Mouse (Mus musculus) embryo, embryonic 9.5 days (tissue): ENCODE data around the gene Cfap100.

Source experiments
- DNase-seq: peaks from one replicate; pipeline ENCODE4 v3.0.0-alpha.2; 2017; ENCODE audit errors: extremely low spot score

Cfap100 gene

GRCm38 (mm10) chr6:90457421-90457820 lies 28.8 kb upstream of the Cfap100 start:
- DNase-seq, result no peak

- DNase-seq, result no peak
Measured at GRCm38 (mm10) chr6:90453751-90454150, 25.2 kb upstream of the Cfap100 start.

GRCm38 (mm10) chr6:90452603-90453002 lies 24.0 kb upstream of the Cfap100 start:
- DNase-seq, result no peak

- DNase-seq, result no peak
Measured at GRCm38 (mm10) chr6:90451512-90451911, 22.9 kb upstream of the Cfap100 start.

- no peak for DNase-seq
Measured at GRCm38 (mm10) chr6:90450697-90451096, 22.1 kb upstream of the Cfap100 start.

- peak; percentile 62 for DNase-seq
Measured at GRCm38 (mm10) chr6:90450179-90450578, 21.6 kb upstream of the Cfap100 start.

- DNase-seq, result no peak
Measured at GRCm38 (mm10) chr6:90446883-90447282, 18.3 kb upstream of the Cfap100 start.

GRCm38 (mm10) chr6:90437041-90437440 lies 8.4 kb upstream of the Cfap100 start:
- no peak for DNase-seq

GRCm38 (mm10) chr6:90436192-90436907 lies 7.8 kb upstream of the Cfap100 start:
- DNase-seq, result no peak

GRCm38 (mm10) chr6:90435195-90435618 lies 6.6 kb upstream of the Cfap100 start:
- peak; percentile 62 for DNase-seq

- DNase-seq, result no peak
Measured at GRCm38 (mm10) chr6:90434687-90435086, 6.1 kb upstream of the Cfap100 start.

GRCm38 (mm10) chr6:90431487-90431886 lies 2.9 kb upstream of the Cfap100 start:
- DNase-seq, result no peak

GRCm38 (mm10) chr6:90429911-90430310 lies 1.3 kb upstream of the Cfap100 start:
- no peak for DNase-seq

GRCm38 (mm10) chr6:90426003-90426402 lies 2.6 kb downstream of the Cfap100 start:
- no peak for DNase-seq

- DNase-seq, result no peak
Measured at GRCm38 (mm10) chr6:90425361-90425760, 3.2 kb downstream of the Cfap100 start.

- peak; percentile 75 for DNase-seq
Measured at GRCm38 (mm10) chr6:90422565-90422964, 6.0 kb downstream of the Cfap100 start.

- DNase-seq, result no peak
Measured at GRCm38 (mm10) chr6:90411926-90412325, 16.7 kb downstream of the Cfap100 start.

- no peak for DNase-seq
Measured at GRCm38 (mm10) chr6:90410972-90411371, 17.6 kb downstream of the Cfap100 start.

- no peak for DNase-seq
Measured at GRCm38 (mm10) chr6:90408632-90409031, 20.0 kb downstream of the Cfap100 start.

- DNase-seq, result no peak
Measured at GRCm38 (mm10) chr6:90397291-90397690, 31.3 kb downstream of the Cfap100 start.

GRCm38 (mm10) chr6:90395751-90396150 lies 32.8 kb downstream of the Cfap100 start:
- no peak for DNase-seq

GRCm38 (mm10) chr6:90393948-90394347 lies 34.6 kb downstream of the Cfap100 start:
- no peak for DNase-seq

GRCm38 (mm10) chr6:90390629-90391028 lies 38.0 kb downstream of the Cfap100 start:
- no peak for DNase-seq

GRCm38 (mm10) chr6:90381465-90381864 lies 47.1 kb downstream of the Cfap100 start:
- no peak for DNase-seq
